Mouse (Mus musculus) left cerebral cortex, postnatal 10 days (tissue): ENCODE measurements around the gene Abcf1. TPM values are rescaled to one million over a fixed set of nuclear protein-coding genes. Genes with fewer than 3 reads are reported as not detected.

Source experiments
- microRNA-seq: library from miRNA; unstranded; fragments of <30 nt; microRNA quantifications from one replicate; pipeline ENCODE4 v1.2.0, GENCODE M21; 2022
- total RNA-seq, 2 experiments: library from RNA; stranded (reverse); gene quantifications; 2 replicates each; pipeline ENCODE4 v1.2.3; 2021

Gene Abcf1
- total RNA-seq, 2 experiments from 2014 or later: 73.5 to 78.0 TPM

Small RNAs within 50 kb of the gene (microRNA-seq; reads per million reads assigned to microRNA genes)
- gene Mir1894 (2.3 reads per million), gene Mir877 (619 reads per million, percentile 73 among the genes with 10 or more reads in this experiment)

Other genes with a start within 250 kb of the Abcf1 start
- gene Ier3, start 148.1 kb downstream of the Abcf1 start, total RNA-seq: 1 to 10 TPM; 5.4 to 5.8 TPM
- 100 to 1,000 TPM; 171 to 178 TPM for gene Flot1, start 146.5 kb downstream of the Abcf1 start, total RNA-seq
- gene Tubb5, start 131.5 kb downstream of the Abcf1 start, total RNA-seq: 1,000 to 10,000 TPM; 1,429 to 1,573 TPM
- gene Mdc1, start 128.2 kb downstream of the Abcf1 start, total RNA-seq: 10 to 100 TPM; 12.5 to 19.1 TPM
- gene Nrm, start 108.4 kb downstream of the Abcf1 start, total RNA-seq: 10 to 100 TPM in 1 of 2 experiments, 1 to 10 TPM in 1; 6.0 to 11.8 TPM
- gene Ppp1r18, start 104.2 kb downstream of the Abcf1 start, total RNA-seq: 10 to 100 TPM; 20.6 to 23.6 TPM
- gene Dhx16, start 89.9 kb downstream of the Abcf1 start, total RNA-seq: 10 to 100 TPM; 29.1 to 31.0 TPM
- 10 to 100 TPM; 61.5 to 72.4 TPM for gene 2310061I04Rik, start 72.3 kb downstream of the Abcf1 start, total RNA-seq
- gene Atat1, start 59.7 kb downstream of the Abcf1 start, total RNA-seq: 100 to 1,000 TPM; 105 to 111 TPM
- 10 to 100 TPM; 50.4 to 52.0 TPM for gene Mrps18b, start 53.4 kb downstream of the Abcf1 start, total RNA-seq
- 10 to 100 TPM; 57.2 to 66.5 TPM for gene Ppp1r10, start 53.3 kb downstream of the Abcf1 start, total RNA-seq
- 100 to 1,000 TPM; 133 to 141 TPM for gene Gnl1, start 10.1 kb upstream of the Abcf1 start, total RNA-seq
- 10 to 100 TPM; 64.3 to 66.3 TPM for gene Prr3, start 10.5 kb upstream of the Abcf1 start, total RNA-seq
- gene H2-T24, start 50.8 kb upstream of the Abcf1 start, total RNA-seq: under 1 TPM; 0.49 to 0.57 TPM
- gene H2-T23, start 63.1 kb upstream of the Abcf1 start, total RNA-seq: 1 to 10 TPM; 2.3 to 2.7 TPM
- gene H2-T22, start 73.0 kb upstream of the Abcf1 start, total RNA-seq: 1 to 10 TPM; 5.7 to 6.1 TPM
- gene Gm6034, start 73.2 kb upstream of the Abcf1 start, total RNA-seq: not detected
- not detected for gene Gm11127, start 88.6 kb upstream of the Abcf1 start, total RNA-seq
- gene Gm19684, start 151.9 kb upstream of the Abcf1 start, total RNA-seq: not detected
- gene Gm7030, start 159.7 kb upstream of the Abcf1 start, total RNA-seq: not detected
- not detected for gene Gm8909, start 198.8 kb upstream of the Abcf1 start, total RNA-seq
- not detected for gene H2-T3, start 220.5 kb upstream of the Abcf1 start, total RNA-seq